Mouse (Mus musculus) common myeloid progenitor, adult 5-6 weeks (primary cell): ENCODE results near the gene Snx8. TPM values are rescaled to one million over a fixed set of nuclear protein-coding genes. Genes with fewer than 3 reads are reported as not detected.
A peak's percentile ranks its signal among the peaks of the same experiment; 100 is the strongest.

Experiments used
- ATAC-seq: replicated peaks from 2 replicates; pipeline ENCODE4 v1.8.0; 2016; ENCODE audit warnings: low read depth, mild to moderate bottlenecking, moderate TSS enrichment, inconsistent platforms; ENCODE audit not compliant: poor library complexity, severe bottlenecking
- total RNA-seq: library from RNA; stranded (forward); fragments of 200-1000, 187-1606 nt; gene quantifications from 2 replicates; pipeline ENCODE4 v1.2.3, GENCODE M21; 2017

The Snx8 gene
- total RNA-seq, 1 experiment from 2014 or later = 3.9 TPM

GRCm38 (mm10) chr5:140352352-140352751 lies 36.7 kb downstream of the Snx8 start:
- no peak for ATAC-seq

GRCm38 (mm10) chr5:140350731-140351497 lies 38.1 kb downstream of the Snx8 start:
- no peak for ATAC-seq

- ATAC-seq = peak; percentile 59
These were observed 39.2 kb downstream of the Snx8 start for GRCm38 (mm10) chr5:140349882-140350281.

GRCm38 (mm10) chr5:140346050-140346449 lies 43.0 kb downstream of the Snx8 start:
- ATAC-seq = no peak

GRCm38 (mm10) chr5:140345244-140345643 lies 43.8 kb downstream of the Snx8 start:
- no peak for ATAC-seq

- ATAC-seq = no peak
These were observed 46.2 kb downstream of the Snx8 start for GRCm38 (mm10) chr5:140342880-140343279.

GRCm38 (mm10) chr5:140339836-140340235 lies 49.2 kb downstream of the Snx8 start:
- ATAC-seq = no peak

GRCm38 (mm10) chr5:140338779-140339178 lies 50.3 kb downstream of the Snx8 start:
- no peak for ATAC-seq

- no peak for ATAC-seq
These were observed 52.4 kb downstream of the Snx8 start for GRCm38 (mm10) chr5:140336680-140337079.

- ATAC-seq = peak; percentile 59
These were observed 55.4 kb downstream of the Snx8 start for GRCm38 (mm10) chr5:140333631-140334030.

- ATAC-seq = no peak
These were observed 56.5 kb downstream of the Snx8 start for GRCm38 (mm10) chr5:140332519-140332918.

GRCm38 (mm10) chr5:140331615-140332512 lies 57.2 kb downstream of the Snx8 start, which contains the start of gene Mrm2:
Gene Mrm2 (minus strand): TSS chr5:140331898.
- ATAC-seq = peak; percentile 84

GRCm38 (mm10) chr5:140324058-140324457 lies 65.0 kb downstream of the Snx8 start:
- no peak for ATAC-seq

GRCm38 (mm10) chr5:140321756-140322575 lies 67.1 kb downstream of the Snx8 start:
- peak; percentile 13; the same call in 1 of the 2 replicates for ATAC-seq

- ATAC-seq = peak; percentile 92
These were observed 67.9 kb downstream of the Snx8 start, which contains the start of the genes Mad1l1 and Nudt1 for GRCm38 (mm10) chr5:140321042-140321755. Gene Mad1l1 (minus strand): TSS chr5:140321552. Gene Nudt1 (plus strand): TSS chr5:140321656.

- ATAC-seq = no peak
These were observed 72.3 kb downstream of the Snx8 start for GRCm38 (mm10) chr5:140316716-140317115.

- no peak for ATAC-seq
These were observed 81.5 kb downstream of the Snx8 start for GRCm38 (mm10) chr5:140307602-140308001.

- ATAC-seq = no peak
These were observed 83.0 kb downstream of the Snx8 start for GRCm38 (mm10) chr5:140306016-140306415.

GRCm38 (mm10) chr5:140298291-140298690 lies 90.8 kb downstream of the Snx8 start:
- no peak for ATAC-seq
